Mouse (Mus musculus): Measurements from ENCODE around the gene Nmnat2.

GRCm38 (mm10) chr1:153115315-153115714 is 160.5 kb downstream of the Nmnat2 start:
- TF ChIP-seq POLR2A (IDR thresholded peaks at IDR 0.05; ENCODE audit: control insufficient read depth, low read depth, low read length) (no peak), CTCF (IDR thresholded peaks at IDR 0.05; ENCODE audit: control insufficient read depth, insufficient read depth, insufficient replicate concordance, low read depth, low read length) (peak; percentile 13; the same call in 1 of the 2 replicates)

All from testis, adult 2 months (tissue).